Mouse (Mus musculus) induced T-regulatory cell, adult 2 months (primary cell): ENCODE results near the gene Gm28047.
"Not testable (repeated sequence)": the region's sequence is repeated elsewhere in the genome, so short reads cannot be mapped to it uniquely, and the experiment has no call there.

Experiments used
- DNase-seq: peaks from one replicate; pipeline ENCODE4 v3.0.0-alpha.2; 2012; ENCODE audit warnings: low read depth

Gene Gm28047

DNA sequence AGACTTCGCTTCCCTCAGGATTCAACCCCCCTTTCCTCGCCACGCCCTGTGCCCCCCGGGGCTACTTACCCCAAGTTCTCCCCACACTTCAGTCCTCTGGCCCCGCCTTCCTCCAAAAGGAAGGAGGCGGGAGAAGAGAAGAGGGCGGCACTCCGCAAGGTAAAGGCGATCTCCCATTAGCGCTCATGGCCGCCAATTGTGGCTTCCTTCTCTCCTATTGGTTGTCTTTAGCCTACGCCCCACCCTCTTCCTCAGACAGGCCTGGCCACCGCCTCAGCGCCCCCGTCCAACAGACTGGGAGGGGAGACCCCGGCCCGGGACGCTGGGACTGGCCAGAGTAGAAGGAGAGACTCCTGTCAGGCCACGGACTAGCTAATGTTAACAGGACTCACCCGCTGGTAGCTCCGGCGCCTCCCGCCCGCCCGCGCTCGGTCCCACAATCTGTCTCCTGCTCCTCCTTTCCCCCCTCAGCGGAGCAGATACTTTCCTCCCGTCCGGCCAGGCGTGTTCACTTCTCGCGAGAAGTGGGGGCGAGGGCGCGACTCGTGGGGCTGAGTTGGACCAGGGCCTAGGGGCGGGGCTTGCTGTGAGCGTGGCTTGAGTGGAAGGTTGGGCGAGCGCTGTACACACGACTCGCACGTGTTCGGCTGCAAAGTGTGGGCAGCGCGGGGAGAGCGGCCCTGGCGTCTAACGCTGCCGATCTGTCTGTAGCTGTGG, at the start of gene Gm28047, which contains the start of gene Atf7:
Gene Gm28047 (minus strand): TSS at position 98 of the 717 bp plus-strand sequence.
Gene Atf7 (minus strand): TSS at position 495 of the 717 bp plus-strand sequence.
- DNase-seq: peak; percentile 100

DNA sequence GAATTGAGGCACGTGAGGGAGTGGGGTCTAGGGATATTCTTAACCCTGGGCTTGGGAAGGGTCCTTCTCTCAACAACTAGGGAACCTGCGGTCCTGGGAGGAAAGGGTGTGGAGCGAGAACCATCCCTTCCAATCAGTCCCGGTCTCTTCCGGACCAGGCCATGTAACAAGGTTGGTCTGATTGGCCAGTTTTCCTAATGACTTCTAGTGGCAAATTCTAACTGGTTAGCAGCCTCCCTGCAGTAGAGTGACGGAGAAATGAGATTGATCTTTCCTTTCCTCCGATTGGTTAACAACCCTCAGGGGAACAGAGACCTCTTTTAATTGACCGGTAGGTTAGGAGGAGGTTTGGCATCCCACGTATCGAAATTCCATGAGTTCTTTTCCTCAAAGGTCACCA, 48.7 kb upstream of the Gm28047 start:
- peak; percentile 17 for DNase-seq

DNA sequence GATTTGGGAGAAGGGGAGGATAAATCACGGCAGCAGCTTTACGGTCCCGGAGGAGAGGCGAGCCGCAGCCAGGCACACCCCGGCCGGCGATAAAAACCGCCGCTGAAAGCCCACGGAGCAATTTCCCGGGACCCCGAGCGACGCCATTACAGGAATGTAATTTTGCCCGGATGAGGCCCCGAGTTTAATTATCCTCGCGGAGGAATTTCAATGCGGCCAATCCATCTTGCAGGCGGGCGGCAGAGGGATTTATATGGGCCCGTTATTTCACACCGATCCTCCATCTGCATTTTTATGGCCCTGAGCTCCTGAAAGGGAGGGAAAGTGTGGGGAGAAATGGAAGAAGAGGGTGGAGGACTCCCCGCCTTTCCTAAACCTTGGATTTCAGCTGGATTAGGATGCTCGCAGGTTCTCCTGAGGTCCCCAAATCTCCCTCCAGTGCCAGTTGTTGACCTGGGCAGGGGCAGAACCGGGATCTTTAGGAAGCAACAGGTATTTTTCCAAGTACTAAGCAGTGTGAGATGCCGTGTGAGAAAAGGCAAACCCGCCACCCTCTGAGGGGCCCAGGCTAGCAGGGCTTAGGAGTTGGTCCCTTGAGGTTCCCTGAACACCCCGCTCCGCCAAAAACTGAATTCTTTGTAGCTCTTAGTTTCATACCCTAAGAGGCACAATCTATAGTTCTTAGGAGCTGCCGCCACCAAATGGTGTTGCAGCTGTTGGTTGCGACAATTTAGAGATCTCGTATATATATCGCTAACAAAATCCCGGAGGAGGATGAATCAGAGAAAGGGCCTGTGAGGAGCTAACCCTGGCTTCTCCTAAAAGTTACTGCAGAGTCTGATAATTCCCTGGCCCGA, 47.6 kb upstream of the Gm28047 start, which contains the start of gene Atp5g2:
Gene Atp5g2 (minus strand): TSS at position 138 of the 857 bp plus-strand sequence.
- peak; percentile 30 for DNase-seq

DNA sequence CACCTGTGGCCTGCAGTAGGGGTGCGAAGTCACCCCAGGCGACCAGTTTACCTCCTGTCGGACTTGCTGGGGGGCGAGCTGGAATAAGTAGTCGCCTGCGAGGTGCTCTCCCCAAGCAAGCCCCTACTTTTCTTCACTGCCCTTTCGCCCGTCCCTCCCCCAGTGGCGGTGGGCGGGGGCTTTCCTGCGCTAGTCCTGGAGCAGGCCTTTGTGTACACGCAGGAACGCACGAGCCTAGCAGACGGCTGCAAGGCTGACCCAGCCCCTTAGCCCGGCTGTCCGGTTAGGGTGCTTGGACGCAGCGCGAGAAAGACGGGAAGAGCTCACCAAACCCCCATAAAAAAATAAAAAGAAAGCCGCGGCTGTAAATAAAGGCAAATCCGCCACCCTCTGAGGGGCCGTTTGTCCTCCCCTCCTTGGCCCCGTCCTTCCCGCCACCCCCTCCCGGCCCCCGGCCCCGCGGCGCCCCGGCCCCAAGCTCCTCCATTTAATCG, 46.9 kb upstream of the Gm28047 start:
- DNase-seq: peak; percentile 74

DNA sequence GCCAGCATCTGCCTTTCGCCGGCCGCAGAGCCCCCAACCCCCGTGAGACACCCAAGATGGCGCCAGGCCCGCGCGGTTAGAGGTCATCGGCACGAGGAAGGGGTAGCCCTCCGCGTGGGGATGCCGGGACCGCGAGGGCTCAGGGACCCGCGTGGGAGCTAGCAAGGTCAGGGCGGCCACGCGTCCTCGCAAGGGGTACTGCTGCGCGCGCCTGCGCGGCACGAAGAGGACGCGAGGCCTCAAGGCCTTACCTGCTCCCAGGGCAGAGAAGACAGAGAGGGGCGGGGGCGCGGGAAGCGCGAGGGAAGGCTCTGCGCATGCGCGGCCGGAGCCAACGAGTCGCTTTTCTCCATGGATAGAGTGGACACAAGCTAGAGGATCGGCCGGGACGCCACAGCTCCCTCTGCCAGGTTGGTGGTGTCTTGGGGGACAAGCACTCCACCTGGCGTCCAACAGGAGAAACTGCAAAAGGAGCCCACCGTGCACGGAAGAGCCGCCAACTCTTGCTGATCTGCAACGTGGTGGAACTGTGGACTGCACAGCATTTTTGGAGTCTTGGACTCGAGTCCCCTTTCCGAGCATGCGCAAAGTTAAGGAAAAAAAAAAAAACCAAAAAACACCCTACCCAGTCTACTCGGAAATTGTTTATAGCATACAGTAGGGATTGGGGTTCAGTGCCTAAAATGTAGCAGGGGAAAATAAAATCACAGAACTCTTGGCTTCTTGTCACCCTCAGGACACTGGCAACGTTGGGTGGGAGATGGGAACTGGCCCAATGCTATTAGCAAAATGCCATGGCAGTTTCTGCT, 46.1 kb upstream of the Gm28047 start:
- DNase-seq: peak; percentile 99

DNA sequence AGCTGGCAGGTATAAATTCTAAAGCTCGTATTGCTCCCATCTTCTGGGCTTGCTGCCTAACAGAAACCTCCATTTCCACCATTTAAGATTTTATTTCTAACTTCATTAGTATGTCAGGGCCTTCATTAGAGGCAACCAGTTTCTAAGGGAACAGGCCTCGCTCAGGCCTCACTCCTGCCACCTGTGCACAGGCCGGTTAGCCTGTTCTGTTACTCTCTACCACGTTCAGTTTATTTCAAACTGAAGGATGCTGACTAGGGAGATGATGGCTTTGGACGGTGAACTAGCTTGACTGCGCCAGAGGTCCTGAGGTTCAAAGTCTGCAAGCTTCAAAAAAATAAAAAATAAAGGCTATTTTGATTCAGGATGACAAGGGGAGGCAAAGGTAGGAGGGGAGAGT, 45.4 kb upstream of the Gm28047 start:
- DNase-seq: no peak

DNA sequence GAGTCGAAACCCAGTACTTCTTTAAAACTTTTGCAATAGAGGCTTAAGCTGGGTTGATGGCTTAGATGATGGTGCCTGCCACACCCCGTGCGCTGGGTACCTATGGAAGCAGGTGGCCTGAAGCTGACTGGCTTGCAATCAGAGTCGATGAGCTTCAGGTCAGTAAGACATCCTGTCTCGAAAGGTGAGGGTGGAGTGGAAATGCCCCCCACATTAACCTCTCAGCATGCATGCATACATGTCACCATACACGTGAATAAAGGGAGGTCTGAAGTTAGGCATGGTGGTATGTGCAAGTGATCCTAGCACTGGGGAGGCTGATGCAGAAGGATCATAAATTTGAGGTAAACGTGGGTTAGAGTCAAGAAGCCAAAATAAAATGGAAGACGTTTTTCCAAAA, 44.7 kb upstream of the Gm28047 start:
- DNase-seq: peak; percentile 7

DNA sequence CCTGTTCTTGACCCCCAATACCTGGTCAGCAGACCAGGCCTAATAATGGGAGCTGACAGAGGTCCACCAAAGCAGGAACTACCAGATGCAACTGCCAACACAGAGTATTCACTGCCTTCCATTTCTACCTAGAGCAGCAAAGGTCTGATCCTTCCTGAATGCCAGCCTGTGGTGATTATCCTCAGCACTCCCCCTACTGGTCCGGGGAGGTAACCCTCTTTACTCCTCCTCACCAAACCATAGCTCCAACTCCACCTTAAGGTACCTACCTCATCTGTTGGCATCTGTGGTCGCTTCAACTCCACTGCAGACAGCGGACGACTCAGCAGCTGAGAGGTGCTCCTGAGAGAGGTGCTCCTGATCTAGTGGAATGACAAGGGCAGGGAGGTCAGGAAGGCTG, 40.6 kb upstream of the Gm28047 start:
- peak; percentile 79 for DNase-seq

- no peak for DNase-seq
Measured at GRCm38 (mm10) chr15:102663825-102664224, 39.0 kb upstream of the Gm28047 start.

- not testable (repeated sequence) for DNase-seq
Measured at GRCm38 (mm10) chr15:102662601-102663000, 37.7 kb upstream of the Gm28047 start.

DNA sequence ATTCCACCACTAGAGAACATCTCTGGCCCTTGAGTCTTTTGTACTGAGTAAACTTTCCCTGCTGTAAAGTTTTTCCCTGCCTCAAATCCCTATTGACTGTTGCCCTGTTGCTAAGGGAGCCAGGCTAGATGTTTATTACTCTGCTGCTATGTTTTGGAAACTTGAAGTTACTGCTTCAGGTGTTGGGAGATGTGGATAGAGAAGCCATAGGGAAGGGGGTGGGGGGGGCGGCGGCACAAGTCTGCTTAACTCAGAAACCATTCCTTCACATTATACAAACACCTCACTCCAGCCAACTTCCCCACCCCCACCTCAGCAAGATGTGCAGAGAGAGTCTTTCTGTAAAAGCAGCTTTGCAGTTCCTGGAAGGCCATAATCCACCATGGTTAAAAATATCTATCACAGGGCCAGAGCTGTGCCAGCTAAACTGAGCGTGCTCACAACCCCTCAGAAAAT, 33.1 kb upstream of the Gm28047 start:
- DNase-seq: no peak

DNA sequence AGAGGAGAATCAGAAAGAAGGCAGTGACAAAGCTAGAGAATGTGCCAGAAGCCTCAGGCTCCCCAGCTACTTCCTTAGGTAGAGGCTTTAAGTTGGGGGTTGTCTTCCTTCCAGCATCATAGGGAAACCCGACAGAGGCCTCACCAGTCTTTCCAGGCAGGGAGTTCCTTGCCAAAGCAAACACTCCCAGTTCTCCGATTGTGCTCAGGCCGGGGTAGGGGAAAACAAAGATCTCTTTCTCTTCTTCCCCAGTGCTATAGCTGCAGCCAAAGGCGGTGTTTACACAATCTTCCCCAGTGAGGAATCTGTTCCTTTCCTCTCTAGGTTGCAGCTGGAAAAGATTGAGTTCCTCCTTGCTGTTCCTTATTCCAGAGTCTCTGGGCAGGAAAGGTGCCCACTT, 31.8 kb upstream of the Gm28047 start:
- no peak for DNase-seq

GRCm38 (mm10) chr15:102651928-102652660, 27.2 kb upstream of the Gm28047 start:
- not testable (repeated sequence) for DNase-seq

DNA sequence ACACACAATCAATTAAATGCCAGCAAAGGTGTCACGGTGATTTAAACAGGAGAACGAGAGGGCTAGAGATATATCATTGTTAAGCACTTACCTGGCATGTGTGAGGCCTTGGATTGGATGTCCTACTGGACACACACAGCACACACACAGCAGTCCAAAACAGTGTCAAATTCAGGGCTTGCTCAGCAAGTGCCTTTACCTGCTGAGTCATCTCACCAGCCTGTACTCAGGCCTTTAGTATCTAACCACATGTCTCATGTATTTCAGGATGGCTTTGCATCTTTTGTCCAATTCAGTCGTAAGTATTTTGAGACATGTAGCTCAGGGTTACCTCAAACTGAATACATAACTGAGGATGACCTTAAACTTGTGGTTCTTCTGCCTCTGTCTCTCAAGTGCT, 26.2 kb upstream of the Gm28047 start:
- DNase-seq: no peak

GRCm38 (mm10) chr15:102635817-102636216, 10.9 kb upstream of the Gm28047 start:
- DNase-seq: no peak

DNA sequence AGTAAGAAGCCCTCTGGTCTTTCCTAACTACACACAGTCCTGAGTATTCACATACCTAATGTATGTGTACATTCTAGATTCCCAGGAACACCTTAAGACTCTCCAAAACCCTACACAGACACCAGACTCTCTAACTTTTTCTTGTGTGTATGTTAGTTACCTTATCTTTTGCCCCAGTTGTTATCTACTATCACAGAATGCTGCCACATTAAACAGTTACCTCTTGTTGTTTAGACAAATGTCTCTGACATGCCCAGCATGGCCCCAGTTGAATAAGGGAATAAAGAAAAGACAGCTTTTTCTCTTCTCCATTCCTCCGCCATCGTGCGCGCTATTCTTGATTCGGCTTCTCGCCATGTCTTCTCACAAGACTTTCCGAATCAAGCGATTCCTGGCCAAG, 9.8 kb upstream of the Gm28047 start:
- DNase-seq: no peak

DNA sequence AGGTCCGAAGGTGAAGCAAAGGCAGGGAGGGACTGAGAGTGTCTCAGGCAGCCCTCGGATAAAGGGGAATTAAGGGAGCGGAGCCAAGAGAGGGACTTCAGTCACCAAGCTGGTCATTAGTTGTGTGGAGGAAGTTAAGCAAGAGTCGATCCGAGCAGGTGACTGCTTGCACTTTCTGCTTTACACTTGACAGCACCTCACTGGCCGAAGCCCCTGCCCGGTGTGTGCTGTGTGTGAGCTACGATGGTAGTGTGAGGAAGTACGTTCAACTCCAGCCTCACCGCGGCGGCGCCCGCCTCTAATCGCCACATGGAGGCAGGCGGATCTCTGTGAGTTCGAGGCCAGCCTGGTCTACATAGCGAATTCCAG, 804 bp upstream of the Gm28047 start:
- DNase-seq: no peak

DNA sequence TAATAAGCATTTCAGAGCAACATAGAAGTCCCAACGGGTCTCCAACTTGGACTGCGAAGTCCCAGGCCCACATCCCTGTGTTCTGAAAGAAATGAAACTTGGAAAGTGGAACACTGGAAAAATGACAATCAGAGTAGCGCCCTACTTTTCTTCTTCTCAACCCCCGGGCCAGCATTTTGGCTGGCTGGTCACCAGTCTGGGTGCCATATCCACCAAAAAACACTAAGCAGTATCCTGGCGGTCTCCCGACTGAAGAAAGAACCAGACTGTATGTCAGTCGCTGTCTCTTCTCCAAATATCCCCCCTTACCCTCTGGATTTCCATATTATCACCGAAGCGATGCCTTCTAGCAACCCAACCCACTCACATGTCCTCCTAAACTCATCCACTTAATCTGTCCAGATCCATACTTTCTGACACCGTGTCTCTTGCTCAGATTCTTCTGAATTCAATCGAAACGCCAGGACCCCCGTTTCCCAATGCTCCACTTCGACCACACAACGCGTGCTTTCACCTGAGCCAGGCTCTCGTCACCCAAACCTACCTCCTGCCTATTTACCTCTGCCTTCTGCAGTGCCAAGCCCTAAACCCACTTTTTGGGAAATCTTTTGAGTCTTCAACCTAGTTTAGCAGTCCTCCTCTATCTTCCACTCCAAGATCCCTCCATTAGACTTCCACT, 437 bp downstream of the Gm28047 start:
- no peak for DNase-seq

- no peak for DNase-seq
Measured at GRCm38 (mm10) chr15:102623121-102623520, 1.7 kb downstream of the Gm28047 start.

DNA sequence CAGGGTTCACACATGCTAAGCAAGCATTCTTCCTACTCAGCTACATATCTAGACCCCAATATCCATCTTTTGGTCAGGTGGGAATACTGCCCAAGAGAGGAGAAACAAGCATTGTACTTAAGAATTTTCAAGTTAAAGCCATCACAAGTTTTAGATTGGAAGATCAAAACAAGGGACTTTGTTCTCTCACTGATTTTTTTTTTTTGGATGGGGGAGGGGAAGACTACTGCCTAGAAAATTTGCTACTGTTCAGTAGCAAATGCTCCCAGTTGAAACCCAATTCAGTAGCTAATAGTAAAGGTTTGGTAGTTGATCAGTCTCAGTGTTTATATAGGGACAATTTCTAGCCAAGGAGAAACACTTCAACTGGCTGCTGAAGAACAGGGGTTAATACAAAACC, 2.3 kb downstream of the Gm28047 start:
- DNase-seq: no peak

DNA sequence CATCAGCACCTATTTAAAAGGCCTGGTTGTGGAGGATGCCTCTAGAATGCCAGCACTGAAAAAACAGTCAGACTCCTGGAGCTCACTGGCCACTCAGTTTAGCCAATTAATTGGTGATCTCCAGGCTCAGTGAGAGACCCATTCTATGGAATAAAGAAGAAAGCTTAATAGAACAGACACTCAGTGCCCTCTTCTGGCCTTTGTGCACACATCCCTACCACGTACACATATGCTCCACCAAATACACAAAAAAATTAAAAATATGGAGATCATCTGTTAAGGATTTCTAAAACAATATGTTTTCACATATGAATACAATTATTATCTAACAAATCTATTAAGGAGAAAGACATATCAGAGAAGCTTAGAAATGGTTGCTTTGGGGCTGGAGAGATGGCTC, 4.1 kb downstream of the Gm28047 start:
- DNase-seq: no peak
